Mouse (Mus musculus) brain, embryonic 18.5 days (tissue): ENCODE measurements at regions not wholly inside any gene's neighbourhood (a gene's known extent, or its start where the extent isn't known, plus 50 kb on each side); places are given as distances from the start of the nearest gene placed in this dataset.

Experiments used
- DNase-seq: peaks from one replicate; pipeline ENCODE4 v3.0.0-alpha.2; 2012; ENCODE audit warnings: low read depth, low spot score

DNA sequence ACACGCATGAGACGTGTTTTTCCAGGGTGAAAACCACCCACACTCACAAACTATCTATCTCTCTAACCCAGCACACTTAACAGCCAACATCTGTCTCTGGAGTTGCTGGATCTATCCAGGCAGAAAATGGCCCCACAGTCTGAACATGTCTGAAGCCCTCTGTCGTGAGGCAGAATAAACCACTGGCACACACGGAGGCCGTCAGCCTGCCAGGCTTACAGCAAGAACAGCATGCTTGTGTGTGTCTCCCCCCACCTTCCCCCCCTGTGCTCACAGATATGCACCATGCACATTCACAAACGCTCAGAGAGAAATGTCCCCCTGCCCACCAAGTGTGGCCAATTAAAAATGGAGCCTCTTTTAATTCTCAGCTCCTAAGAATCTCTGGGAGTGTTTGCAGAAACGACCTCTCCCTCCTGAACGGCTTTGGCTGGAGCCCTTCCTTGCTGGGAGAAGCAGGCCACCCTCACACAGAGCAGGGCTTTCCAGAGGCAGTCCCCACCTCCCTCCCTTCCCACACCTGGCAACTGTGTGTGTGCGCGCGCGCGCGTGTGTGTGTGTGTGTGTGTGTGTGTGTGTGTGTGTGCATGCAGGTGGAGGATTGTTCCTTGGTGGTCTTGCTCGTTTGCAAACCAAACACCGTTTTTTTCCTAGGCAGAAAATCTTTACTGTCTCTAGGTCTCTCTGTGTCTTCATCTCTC is 88.7 kb downstream of the Edn3 start:
- no peak for DNase-seq

DNA sequence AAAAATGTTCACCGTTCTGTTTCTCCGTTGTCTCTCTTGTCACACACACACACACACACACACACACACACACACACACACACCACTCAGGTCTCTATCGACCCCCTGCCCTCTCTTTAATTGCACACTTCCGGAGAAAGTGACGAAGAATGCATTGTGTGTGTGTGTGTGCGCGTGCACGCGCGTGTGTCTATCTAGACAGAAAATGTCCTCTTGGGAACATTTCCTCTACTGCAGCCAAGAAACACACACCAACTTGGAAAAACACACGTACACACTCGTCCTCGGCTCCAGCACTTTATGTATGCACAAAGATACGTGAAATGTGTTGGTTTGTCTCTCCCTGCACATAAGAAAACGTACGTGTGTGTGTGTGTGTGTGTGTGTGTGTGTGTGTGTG is 90.4 kb downstream of the Edn3 start:
- DNase-seq = no peak

DNA sequence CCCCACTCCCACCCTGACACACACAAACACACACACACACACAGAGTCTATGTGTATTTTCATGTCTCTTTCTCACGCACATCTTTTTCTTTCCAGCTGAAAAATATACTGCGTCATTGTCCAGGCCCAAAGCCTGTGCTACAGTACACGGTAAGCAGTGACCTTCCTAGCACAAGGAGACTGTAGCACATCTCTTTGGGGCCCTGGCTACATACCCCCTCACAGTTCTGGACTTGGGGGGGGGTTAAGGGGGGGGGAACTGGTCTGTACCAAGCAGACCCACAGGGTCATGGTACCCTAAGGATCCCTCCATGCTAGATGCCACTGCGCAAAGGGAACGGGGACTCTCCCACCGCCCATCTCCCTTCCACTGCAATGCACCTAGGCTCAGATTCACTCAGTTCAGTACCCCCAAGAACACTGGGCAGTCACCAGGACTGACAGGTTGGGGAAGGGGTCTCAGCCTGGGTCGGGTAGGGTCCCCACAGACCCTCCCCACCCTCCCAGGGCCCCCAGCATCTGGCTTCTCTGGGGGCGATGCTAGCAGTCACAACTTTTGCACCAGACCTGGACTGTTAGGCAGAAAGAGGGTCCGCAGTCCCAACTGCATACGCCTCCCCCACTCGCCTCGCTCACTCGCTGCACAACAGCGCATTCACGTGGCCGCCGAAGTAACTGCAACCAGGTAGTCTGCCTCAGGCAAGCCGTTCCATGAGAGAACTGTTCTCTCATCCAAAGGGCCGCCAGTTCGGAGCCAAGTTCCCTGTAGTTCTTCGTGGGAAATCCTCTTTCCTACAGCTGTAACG is 91.3 kb downstream of the Edn3 start:
- DNase-seq = peak; percentile 18

DNA sequence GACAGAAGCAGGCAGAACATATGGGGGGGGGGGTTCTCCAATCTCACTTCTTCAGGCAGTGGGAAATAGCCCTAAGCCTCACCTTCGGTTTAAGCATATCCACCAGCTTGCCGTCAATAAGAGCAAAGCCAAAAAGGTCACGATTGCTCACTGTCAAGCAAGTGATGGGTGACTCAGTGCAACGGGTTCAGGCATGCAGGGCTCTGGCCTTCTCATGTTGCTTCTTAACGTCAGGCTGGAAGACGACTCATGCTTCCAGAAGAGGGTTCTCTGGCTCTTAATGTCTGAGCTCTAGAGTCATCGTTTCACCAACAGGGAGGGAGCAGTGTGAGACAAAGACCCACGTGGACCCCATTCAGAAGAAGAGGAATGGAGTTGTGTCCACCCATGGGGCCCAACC is 93.4 kb downstream of the Edn3 start:
- DNase-seq = no peak

DNA sequence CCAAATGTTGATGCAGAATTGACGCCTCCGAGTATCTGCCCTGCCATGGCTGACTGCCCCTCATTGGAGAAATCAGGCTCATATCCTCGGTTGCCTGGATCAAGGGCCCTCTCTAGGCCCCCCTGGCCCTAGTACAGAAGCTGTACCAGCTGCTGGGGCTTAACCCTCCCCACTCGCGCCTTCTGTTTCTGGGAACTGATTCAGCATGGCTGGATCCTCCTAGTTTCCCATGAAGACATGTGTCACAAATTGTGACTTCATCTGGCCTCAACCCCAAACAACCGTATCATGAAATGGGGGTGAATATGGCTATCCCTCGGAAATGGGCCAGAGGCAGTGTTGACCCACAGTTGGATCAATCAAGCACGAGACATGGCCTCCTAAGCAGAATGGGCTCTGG is 95.1 kb downstream of the Edn3 start:
- DNase-seq = no peak

DNA sequence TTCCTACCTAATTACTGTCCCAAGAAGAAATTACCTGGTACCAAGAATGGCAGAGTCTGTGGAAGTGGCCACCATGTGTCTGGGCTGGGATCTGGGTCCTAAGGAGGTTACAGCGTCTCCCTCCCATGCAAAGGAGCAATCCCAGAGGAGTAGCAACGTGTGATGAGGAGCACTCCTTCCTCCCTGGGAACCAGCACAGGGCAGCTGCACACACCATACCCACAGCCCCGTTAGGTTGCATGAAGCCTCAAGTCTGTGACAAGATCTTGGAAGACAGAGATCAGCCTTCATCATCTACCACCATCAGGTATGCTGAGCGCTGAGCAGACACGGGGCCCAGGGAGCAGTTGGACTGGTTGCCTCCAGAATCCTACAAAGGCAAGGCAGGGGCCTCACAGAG is 95.7 kb downstream of the Edn3 start:
- no peak for DNase-seq

DNA sequence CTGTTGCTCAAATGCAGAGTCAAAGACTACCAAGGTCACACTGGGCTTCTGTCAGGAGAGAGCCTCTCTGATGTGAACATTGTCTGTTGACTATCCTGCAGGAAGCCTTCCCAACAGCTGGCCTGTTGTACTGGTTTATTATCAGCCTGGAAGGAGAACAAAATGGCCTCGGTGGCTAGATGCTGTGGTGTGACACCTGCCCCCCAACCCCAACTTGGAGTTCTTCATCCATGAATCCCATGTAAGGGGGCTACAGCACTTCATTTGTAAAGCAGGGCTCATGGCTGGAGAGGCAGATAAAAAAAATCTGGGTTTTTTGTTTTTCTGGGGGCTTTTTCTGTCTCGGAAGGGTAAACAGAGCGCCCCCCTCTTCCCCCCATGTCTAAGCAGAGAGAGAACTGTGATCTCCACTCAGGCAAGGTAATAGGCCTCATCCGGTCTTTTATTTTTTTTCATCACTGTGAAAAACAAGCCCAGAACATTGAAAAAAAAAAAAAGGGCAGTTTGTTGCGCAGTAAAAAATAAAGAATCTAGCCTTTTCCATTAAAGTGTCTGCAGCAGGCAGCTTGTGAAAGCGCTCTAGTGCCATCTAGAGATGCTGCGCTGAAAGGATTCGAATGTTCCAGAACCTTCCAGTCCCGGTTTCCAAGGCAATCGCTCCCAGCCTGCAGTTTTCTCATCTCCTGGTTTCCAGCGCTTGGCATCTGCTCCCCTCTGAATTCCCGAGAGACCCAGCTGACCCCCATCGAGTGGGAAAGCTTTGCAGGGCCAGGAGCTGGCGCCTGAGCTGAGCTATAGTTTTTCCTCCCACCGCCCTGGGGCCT is 97.8 kb downstream of the Edn3 start:
- peak; percentile 85 for DNase-seq

DNA sequence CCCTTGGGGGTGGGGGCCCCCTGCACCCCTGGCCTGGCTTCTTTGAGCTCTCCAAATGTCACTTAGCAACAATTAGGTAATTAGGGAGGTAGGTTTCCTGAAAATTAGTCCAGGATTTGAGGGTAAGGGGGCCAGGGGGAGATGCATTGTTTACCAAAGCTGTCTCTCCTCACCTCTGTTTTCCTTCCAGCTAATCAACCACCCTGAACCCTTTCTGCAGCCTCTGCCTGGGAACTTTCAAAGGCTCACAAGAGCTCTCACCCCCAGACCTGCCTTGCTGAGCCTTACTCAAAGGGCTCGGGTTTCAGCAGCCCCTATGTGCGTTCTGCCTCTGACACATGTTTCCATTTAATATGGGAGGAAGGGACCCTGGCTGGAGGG is 98.4 kb downstream of the Edn3 start:
- DNase-seq = no peak

DNA sequence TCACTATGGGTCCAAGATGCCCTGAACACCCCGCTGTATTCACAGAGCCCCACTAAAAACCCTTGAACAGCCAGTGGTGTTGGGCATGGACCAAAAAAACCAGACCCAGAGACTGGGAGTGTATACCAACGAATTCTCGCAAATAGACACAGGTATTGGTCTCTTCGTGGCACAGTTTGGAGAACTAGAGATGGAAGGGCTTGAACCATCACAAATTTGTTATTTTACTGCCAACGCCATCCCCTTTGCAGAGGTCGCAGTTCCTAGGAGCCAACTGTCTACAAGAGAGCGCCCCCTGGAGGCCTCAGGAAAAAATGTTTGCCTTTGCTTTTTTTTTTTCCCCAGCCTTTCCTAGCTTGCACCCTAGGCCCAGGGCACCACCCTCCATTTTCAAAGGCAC is 99.1 kb downstream of the Edn3 start:
- no peak for DNase-seq

DNA sequence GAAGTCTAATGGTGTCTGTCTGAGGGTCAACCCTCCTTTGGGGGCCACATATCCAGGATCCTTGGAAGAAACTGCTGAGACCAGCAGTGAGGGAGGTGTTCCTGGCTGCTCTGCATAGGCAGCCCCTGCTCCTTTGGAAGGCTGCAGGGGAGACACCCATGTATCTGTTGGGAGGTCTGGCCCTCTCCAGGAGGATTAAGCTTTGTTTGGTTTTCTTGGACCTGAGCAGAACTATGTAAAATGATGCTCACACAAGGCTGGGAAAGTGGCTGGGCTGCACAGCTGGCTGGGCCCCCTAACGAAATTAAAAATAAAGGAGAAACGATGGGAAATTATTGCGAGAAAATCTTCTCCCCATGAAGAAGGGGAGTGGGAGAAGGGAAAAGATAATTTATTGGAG is 104.2 kb downstream of the Edn3 start:
- DNase-seq = no peak

DNA sequence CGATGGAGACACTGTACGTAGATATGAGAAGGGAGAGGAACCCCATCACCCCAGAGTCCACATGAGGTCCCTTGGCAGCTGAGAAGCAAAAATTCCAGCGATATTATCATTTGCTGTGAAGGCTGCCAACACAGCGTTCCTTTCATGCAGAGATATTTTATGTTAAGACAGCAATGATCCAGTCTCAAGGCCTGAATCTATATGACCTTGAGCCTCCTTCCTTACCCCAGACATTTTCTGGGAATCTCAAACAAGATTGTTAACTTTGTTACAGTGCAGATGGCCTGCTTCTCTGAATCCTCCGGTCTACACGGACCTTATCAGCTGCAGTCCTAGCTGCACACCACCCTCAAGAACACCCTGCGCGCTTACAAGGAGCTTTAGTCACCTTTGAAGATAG is 106.1 kb downstream of the Edn3 start:
- DNase-seq = no peak

DNA sequence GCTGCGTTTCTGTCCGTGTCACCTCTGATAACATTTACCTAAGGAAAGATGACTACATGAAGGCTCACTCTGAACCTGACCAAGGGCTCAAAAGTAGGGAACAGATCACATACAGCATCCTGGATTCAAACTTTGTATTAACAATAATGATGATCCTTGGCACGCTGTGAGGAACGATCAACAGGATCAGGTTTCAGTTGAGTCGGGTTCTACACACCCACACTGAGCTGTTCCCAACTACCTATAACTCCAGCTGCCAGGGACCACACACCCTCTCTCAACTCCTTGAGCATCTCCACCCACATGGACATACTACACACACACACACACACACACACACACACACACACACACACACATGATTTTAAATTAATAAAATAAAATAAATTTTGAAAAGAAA is 107.0 kb downstream of the Edn3 start:
- no peak for DNase-seq

DNA sequence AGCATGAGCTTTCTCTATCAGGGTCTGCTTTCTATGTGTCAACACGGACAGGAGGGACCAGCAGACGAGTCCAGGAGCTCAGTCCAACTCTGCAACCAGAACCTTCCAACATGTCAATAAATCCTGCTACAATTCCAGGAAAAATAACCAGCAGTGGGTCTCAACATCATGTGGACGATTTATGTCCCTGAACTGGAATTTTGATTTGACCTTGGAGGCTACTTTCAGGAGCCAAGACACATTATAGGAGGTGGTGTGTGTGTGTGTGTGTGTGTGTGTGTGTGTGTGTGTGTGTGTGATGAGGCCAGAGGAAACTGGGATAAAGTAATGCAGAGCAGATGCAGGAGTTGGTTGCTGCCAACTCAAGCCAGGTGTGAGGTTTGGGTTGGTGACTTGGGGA is 107.8 kb downstream of the Edn3 start:
- no peak for DNase-seq

DNA sequence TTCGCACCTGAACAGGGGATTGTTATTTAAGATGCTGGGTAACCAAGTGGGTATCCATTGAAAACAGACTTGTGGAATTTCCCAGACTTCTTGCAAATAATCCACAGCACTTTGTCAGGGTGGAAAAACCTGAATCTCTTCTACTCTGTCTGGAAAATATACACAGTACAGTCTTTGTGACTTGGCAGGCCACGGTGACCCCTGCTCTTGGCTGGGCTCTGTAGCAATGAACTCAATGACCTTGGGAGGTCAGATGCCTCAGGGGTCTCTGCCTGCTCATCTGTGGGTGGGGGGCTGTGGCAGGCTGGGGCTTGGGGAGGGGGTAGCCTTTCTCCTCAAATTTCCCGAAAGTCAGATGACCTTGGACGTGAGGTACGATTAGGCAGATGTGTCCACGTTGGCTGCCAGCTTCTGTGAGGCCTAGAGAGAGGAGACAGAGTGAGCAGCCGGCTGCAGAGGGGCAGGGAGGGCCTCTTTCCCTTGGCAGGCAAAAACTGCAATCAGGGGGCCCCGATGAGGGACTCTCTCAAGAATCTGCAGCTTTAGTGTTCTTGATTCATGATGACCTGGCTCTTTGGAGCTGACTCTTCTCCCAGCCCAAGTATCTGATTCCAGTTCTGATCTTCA is 108.4 kb downstream of the Edn3 start:
- no peak for DNase-seq

DNA sequence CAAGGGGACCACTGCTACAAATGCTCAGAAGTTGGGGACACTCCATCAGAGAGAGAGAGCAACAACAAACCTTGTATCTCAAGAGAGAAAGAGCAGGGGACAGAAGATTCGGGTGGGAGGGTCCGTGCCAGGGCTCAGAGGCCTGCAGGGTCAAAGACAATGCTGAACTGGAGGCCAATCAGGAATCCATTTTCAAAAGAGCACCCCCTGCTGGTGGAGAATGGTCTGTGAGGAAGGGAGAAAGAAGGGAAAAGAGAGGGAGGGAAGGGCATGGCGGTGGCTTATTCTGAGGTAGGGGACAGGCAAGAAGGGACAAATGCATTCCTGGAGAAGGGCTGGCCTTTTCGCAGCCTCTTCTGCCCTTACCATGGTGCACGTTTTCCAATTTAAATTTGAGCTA is 109.9 kb downstream of the Edn3 start:
- no peak for DNase-seq

DNA sequence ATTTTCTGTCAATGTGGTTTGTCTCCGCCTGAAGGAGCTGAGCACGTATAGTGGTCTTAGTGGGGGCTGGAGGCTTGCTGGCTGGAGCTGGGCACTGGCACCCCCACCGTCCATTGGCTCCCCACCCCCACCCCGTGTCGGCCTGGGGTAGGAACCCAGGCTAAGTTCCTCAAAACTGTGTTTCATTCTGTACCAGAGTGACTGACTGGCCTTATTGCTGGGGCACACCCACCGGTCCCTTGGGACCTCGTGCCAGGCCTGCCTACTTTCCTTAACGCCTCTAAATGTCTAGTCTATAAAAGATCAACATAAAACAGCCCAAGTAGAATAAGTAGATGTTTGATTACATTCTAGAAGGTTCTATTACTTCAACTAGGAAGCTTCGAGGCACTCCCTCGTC is 110.8 kb downstream of the Edn3 start:
- DNase-seq = no peak

DNA sequence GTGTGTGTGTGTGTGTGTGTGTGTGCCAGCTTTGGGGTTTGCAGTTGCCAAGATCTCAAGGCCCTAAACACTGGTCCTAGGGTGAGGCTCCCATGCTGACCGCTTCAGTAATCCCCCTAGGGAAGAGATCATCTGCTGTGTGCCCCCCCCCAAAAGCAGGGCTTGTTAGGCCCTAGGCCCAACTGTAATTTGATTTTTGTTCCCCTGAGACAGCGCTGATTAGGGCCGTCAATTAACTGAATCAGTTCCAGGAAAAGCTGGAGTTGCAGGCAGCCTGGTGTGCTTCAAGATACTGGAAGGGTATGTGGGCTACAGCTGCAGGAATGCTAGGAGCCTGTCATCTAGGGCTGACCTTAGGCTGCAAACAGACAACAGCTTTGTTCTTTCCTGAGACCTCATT is 111.4 kb downstream of the Edn3 start:
- DNase-seq = no peak

DNA sequence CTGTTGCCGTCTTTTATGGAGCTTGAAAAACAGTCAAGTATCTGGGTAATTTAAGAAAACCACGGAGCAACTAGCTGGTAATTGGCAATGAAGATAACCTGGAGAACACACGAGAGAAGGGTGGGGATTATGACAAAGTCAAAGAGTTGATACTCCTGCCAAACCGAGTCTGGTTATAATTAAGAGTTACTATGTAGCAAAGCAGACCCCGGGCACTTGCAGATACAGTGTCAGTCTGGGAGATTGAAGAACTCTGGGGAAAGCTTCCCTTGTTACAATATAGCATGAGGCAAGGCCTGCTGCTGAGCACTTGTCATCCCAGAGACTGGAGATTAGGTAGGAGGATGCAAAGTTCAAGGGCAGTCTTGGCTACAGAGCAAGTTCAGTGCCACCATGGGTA is 116.5 kb downstream of the Edn3 start:
- no peak for DNase-seq

DNA sequence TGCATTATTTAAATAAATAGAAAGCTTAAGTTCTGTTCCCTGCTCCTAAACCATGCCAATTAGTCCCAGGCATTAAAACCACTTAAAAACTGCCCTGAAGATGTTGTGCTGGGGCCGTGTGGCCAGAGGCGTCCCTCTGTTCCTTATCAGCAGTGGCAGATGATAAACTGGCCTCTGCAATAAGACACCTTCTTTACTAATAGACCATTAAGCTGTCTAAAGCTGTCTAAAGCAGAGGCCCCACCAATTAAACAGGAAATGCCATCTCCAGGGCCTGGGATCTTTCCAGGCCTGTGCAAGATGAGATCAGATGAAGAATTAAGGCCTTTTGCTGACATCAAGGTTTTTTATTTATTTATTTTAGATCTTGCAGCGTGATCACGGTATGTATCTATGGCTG is 118.6 kb downstream of the Edn3 start:
- DNase-seq = no peak

DNA sequence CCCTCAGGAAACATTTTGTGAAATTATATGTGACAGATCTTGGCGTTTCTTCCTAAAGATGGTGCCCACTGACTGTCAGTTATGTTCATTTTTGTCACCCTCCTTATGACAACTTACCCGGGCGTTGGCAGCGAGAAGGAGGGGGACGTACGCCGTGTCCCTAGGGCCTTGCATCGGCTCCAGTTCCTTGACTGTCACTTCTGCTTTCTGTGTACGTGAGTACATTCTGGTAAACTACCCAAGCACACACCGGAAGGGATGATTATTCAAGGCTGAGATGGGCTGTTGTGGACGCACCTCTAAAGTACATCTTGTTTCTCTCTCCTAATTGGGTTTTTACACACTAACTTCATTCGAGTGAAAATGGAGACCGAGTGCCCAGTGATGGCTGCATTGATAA is 120.2 kb downstream of the Edn3 start:
- no peak for DNase-seq

DNA sequence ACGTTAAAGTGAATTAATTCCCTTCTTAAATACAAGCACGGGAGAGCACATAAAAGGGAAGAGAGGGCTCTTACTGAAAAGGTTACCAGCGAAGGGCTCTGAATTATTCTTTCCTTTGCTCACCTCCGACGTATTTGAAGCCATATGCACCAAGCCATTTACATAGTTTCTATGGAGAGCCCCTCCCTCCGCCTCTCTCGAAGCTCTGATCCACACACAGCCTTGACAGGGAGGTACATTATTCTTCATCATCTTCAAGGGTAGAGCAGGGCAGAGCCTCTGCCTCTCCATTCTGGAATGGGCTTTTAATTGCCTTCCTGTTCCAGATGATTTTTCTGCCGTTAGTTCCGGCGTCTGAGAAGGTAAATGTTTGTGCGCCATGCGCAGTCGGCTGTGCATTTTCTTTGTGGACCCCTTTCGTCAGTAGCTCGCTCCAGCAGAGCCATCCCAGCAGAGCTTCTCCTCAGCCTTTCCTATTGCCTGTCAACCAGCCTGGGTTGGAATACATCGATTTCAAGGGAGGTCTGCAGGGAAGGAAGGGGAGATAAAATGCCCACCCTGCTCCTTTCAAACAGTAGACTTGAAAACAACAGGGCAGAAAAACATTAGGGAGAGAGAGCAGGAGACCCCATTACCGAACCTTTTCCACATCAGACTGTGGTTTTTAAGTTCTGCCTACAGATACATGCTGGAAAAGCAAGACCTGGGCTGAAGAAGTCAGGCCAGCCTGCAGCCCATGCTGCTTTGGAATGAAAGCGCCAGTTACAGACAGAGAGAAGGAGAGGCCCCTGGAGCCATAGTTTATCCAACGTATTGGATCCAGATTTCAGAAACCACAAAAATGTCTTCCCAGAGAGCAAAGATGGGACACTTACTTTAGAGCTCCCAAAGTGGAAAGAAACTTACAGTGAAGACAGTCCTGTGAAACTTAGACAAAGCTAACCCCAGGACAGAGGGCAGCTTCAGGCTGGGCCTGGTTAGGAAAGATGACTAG is 124.1 kb downstream of the Edn3 start:
- DNase-seq = no peak
